Mouse (Mus musculus) lung, embryonic 16.5 days (tissue): ENCODE results near the gene Plagl1. TPM values are rescaled to one million over a fixed set of nuclear protein-coding genes. Genes with fewer than 3 reads are reported as not detected.

Experiments used
- ATAC-seq: fragments of 200-750 bp; cut with Nextera tagmentation; 2 replicates; pipeline ENCODE4 v1.8.0; 2017; ENCODE audit warnings: low read depth, mild to moderate bottlenecking, moderate library complexity
- H3K27ac ChIP-seq: fragments of 300-500 bp; sonication (generic); 2 replicates; pipeline ENCODE4 v1.5.1; 2014; ENCODE audit warnings: mild to moderate bottlenecking, control low read depth, low read length
- H3K27me3 ChIP-seq: fragments of 300-500 bp; sonication (generic); 2 replicates; pipeline ENCODE4 v1.6.1; 2014; ENCODE audit warnings: low read depth, low read length, mixed read lengths; ENCODE audit not compliant: control insufficient read depth, insufficient read depth
- H3K36me3 ChIP-seq: fragments of 300-500 bp; sonication (generic); 2 replicates; pipeline ENCODE4 v1.6.1; 2014; ENCODE audit warnings: low read length; ENCODE audit not compliant: control insufficient read depth, insufficient read depth
- H3K4me1 ChIP-seq: fragments of 300-500 bp; sonication (generic); replicated peaks from 2 replicates; pipeline ENCODE4 v1.6.1; 2014; ENCODE audit warnings: low read length, mixed read lengths; ENCODE audit not compliant: control insufficient read depth, insufficient read depth
- H3K4me2 ChIP-seq: fragments of 300-500 bp; sonication (generic); 2 replicates; pipeline ENCODE4 v1.6.1; 2014; ENCODE audit warnings: low read depth, low read length, control low read depth
- H3K4me3 ChIP-seq: fragments of 300-500 bp; sonication (generic); 2 replicates; pipeline ENCODE4 v1.5.1; 2014; ENCODE audit warnings: mild to moderate bottlenecking, low read length, control low read depth
- H3K9ac ChIP-seq: fragments of 300-500 bp; sonication (generic); 2 replicates; pipeline ENCODE4 v1.6.1; 2014; ENCODE audit warnings: low read length, control low read depth
- H3K9me3 ChIP-seq: fragments of 300-500 bp; sonication (generic); 2 replicates; pipeline ENCODE4 v1.6.1; 2016; ENCODE audit warnings: low read length; ENCODE audit not compliant: control insufficient read depth
- WGBS: fragments of 180-500 bp; shearing (Covaris S2); extraction: QIAGEN DNeasy Blood & Tissue Kit; methylation state at CpG from one replicate; pipeline ENCODE4 v1.1.7; 2014; 5-methylcytosine and 5-hydroxymethylcytosine counted together
- polyA plus RNA-seq: library from polyadenylated mRNA; unstranded; fragments of >200 nt; fragmentation: Nextera tagmentation; extraction: Ambion mirVana; gene quantifications from 2 replicates; pipeline ENCODE4 v1.2.1, GENCODE M21; 2015

The Plagl1 gene
- polyA plus RNA-seq, 1 experiment from 2014 or later = 145 TPM

DNA sequence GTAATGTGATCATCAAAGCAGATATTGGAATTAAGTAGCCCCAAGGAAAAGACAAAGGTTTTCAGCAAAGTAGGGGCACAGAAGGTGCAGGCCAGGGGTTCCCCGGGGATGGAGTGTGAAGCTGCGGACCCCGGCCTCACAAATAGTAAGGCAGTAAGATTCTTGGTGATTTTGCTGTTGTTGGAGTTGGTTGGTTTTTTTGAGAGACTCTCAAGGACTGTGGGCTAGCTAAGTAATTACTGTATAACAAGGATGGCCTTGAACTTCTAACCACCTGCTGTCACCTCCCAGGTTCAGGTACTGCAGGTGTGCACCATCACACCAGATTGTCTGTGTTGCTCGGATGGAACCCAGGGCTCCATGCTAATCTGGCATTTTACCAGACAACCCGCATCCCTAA, 30.9 kb upstream of the Plagl1 start:
- no peaks in the 10 kb centered on the region for H3K9me3 ChIP-seq
- no peaks in the 10 kb centered on the region for H3K27me3 ChIP-seq
- no peaks in the 10 kb centered on the region for H3K36me3 ChIP-seq
- WGBS = 85% methylated on average over 5 of the region's 5 CpGs
- H3K4me2 ChIP-seq = no peak overlapping the region
- H3K4me1 ChIP-seq = no peaks in the 10 kb centered on the region
- no peak for ATAC-seq
- no peak overlapping the region for H3K27ac ChIP-seq
- H3K4me3 ChIP-seq = no peak overlapping the region
- H3K9ac ChIP-seq = no peak overlapping the region

DNA sequence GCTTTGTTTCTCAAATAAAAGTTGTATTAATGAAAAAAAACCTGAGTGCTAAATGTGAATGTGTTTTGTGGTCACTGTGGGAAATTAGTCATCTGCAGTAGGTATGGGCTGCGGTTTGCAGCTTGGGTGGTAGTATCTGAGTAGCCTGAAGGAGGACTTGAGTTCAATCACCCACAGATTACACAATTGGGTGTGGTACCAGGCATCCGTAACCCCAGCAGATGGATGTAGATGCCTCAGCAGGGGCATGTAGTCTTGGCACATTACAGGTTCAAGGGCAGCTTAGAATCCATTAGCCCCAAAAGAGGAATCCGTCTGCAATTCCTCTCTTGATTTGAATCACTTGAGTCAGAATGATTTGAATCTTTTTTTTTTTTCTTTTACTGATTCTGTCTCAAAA, 25.0 kb upstream of the Plagl1 start:
- Histone ChIP-seq H3K4me2 (no peak overlapping the region), H3K27ac (no peak overlapping the region), H3K4me3 (no peak overlapping the region), H3K27me3 (no peaks in the 10 kb centered on the region), H3K9me3 (no peaks in the 10 kb centered on the region), H3K36me3 (no peaks in the 10 kb centered on the region), H3K4me1 (no peaks in the 10 kb centered on the region), H3K9ac (no peak overlapping the region)
- WGBS = 84% methylated on average over 3 of the region's 3 CpGs
- no peak for ATAC-seq

DNA sequence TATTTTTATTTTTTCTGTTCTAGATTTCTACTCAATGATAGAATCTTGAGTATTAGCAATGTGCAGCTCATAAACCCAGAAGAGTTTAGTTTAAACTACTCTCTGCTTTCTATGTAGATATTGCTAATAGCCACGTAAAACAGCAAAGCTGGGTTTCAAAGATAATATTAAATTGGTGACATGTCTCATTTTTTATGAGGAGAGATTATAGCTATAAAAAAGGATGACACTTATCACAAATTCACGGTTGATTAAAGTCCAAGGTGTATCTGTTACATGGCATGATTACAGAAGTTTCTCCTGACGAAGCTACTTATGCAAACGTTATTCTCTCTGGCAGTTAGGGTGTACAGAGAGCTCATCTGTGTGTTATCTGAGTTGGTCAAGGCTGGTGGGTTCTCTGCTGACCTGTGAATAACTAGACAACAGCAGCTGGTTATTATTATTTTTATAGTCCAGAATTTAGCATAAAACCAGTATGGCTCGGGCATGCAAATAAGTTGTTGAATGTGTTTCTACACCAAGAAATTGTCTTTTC, 20.6 kb upstream of the Plagl1 start:
- no peak overlapping the region for H3K9ac ChIP-seq
- no peak overlapping the region for H3K27ac ChIP-seq
- no peak overlapping the region for H3K4me2 ChIP-seq
- H3K4me1 ChIP-seq = no peaks in the 10 kb centered on the region
- H3K9me3 ChIP-seq = no peaks in the 10 kb centered on the region
- H3K27me3 ChIP-seq = no peaks in the 10 kb centered on the region
- no peaks in the 10 kb centered on the region for H3K36me3 ChIP-seq
- H3K4me3 ChIP-seq = no peak overlapping the region
- 75% methylated on average over 5 of the region's 5 CpGs for WGBS
- no peak for ATAC-seq

DNA sequence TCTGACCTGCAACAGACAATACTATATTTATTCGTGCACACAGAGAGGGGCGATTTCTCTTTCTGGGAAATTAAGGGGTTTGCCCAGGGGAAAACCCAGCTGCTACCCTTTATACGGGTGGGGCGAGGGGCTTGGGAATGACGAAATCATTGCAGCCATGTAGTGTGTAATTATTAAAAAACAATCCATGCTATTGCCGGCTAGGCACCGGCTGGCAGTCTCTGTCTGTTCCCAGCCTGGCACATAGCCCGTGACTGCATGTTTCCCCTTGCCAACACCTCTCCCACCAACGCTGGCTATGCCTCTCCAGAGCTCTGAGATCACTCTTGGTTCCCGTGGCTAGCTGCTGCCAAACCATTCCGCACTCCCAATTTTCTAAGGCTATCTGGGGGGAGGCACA, 15.6 kb upstream of the Plagl1 start:
- 83% methylated on average over 11 of the region's 11 CpGs for WGBS

DNA sequence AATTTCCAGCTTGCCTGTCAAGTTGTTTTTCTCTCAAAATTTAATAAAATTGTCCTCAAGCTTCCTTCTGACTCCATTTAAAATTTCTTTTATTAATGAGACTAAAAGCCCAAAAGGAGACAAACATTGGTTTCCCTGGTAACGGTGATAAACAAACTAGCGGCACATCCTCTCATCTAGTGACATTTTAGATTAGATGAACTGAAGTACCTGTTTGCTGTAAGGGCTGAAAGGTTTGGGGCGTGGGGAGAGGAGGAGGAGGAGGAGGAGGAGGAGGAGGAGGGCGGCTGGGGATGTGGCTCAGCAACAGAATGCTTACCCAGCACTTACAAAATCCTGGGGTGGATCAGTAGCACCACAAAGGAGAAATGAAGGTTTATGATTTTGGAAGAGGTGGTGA, 12.5 kb upstream of the Plagl1 start:
- H3K4me2 ChIP-seq = no peak overlapping the region
- H3K9ac ChIP-seq = no peak overlapping the region
- WGBS = 15% methylated on average over 4 of the region's 4 CpGs
- H3K4me3 ChIP-seq = no peak overlapping the region
- no peaks in the 10 kb centered on the region for H3K27me3 ChIP-seq
- no peak overlapping the region for H3K27ac ChIP-seq
- ATAC-seq = no peak
- H3K4me1 ChIP-seq = no peaks in the 10 kb centered on the region
- H3K9me3 ChIP-seq = no peaks in the 10 kb centered on the region
- no peaks in the 10 kb centered on the region for H3K36me3 ChIP-seq

More for the DNA sequence above, 15.6 kb upstream of the Plagl1 start:
- H3K9ac ChIP-seq = no peak overlapping the region
- no peak for ATAC-seq
- no peak overlapping the region for H3K27ac ChIP-seq
- no peaks in the 10 kb centered on the region for H3K36me3 ChIP-seq
- H3K4me1 ChIP-seq = no peaks in the 10 kb centered on the region
- no peak overlapping the region for H3K4me3 ChIP-seq
- H3K27me3 ChIP-seq = no peaks in the 10 kb centered on the region
- no peaks in the 10 kb centered on the region for H3K9me3 ChIP-seq
- no peak overlapping the region for H3K4me2 ChIP-seq

DNA sequence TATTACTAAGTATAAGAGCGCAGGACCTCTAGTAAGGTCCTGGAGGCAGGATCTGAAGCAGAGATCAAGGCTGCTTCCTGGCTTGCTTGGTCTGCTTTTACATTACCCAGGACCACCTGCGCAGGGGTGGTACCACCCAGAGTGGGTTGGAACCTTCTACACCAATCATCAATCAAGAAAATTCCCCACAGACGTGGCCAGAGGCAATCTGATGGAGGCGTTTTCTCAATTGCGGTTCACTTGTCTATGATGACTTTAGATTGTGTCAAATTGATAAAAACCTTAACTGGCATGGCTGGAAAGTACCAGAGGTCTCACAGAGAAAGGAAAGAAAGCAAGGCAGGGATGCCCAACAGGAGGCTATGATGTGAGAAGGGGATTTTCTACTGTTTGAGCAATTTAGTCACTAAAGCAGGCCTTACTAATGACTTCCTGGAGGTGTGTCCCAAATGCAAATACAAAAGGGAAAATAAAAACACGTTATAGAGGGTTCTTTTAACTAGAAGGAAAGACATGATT, 3.4 kb upstream of the Plagl1 start:
- no peak overlapping the region for H3K4me2 ChIP-seq
- H3K36me3 ChIP-seq = no peaks in the 10 kb centered on the region
- H3K4me3 ChIP-seq = no peak overlapping the region
- H3K9ac ChIP-seq = no peak overlapping the region
- H3K4me1 ChIP-seq = peaks cover 6% of the 10 kb centered on the region
- H3K27ac ChIP-seq = no peak overlapping the region
- H3K27me3 ChIP-seq = peaks cover 11% of the 10 kb centered on the region
- ATAC-seq = no peak
- no peaks in the 10 kb centered on the region for H3K9me3 ChIP-seq
- WGBS = 70% methylated on average over 6 of the region's 6 CpGs

DNA sequence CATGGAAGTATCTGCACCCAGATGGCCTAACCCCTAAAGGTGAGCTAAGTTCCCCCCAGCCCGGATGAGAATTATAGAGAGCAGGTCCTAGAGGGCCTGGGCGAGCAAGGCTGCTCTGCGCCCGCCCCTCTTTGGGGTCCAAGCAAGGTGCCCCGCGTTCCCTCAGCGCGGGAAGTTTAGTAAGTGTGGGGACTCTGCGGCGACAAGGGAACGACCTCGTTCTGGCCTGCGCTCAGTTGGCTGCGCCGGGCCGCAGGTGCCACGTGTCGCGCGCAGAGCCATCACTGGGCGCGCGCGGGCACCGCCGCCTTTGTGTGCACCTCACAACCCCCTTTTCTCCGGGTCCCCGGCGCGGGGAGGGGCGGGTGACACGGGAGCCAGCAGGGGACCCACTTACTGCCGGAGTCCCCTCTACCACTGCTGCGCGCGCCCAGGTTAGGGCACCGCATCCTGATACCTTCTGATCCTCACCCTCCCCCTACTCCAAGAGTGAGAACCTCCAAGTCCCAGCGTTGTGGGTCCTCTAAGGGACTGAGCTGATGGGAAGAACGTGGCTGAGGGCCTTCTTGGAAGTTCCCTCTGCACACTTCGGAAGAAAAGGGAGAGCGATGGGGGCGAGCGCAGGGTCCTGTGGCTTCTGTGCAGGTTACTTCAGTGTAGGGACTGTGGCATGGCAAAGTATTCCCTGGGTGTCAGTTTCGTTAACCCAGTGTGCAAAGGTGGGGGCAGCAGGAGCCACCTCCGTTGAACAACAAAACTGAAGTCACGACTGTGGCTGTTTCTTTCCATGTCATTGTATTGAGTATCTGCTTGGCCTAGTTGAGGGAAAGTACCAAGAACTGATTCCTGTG, 742 bp downstream of the Plagl1 start:
- H3K4me3 ChIP-seq = peak overlapping the region; percentile 36
- H3K9ac ChIP-seq = peak overlapping the region; percentile 8
- ATAC-seq = 0 out of 2 replicates have a peak, but pooled peaks have one; percentile 31
- 13% methylated on average over 46 of the region's 46 CpGs for WGBS
- H3K36me3 ChIP-seq = no peaks in the 10 kb centered on the region
- no peaks in the 10 kb centered on the region for H3K9me3 ChIP-seq
- H3K27ac ChIP-seq = no peak overlapping the region
- peaks cover 6% of the 10 kb centered on the region for H3K4me1 ChIP-seq
- peak overlapping the region; percentile 63 for H3K4me2 ChIP-seq
- peaks cover 14% of the 10 kb centered on the region for H3K27me3 ChIP-seq

DNA sequence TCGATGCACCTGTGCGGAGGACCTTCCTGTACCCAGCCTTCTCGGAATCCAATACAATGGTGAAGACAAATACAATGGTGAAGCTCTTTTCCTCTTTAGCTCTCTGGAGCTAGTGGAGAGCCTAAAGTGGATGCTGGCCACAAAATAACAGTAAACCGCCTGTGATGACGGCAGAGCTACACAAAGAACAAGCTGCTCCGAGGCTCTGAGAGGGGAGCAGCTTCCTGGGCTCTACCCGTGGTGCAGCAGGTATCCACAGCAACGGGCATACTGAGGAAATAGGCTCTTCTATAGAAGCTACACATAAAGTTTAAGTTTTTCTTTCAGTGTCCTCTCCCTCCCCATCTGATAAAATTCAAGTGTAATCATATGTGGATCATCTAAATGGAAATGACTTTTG, 2.1 kb downstream of the Plagl1 start:
- peaks cover 6% of the 10 kb centered on the region for H3K4me1 ChIP-seq
- 55% methylated on average over 8 of the region's 8 CpGs for WGBS
- no peak overlapping the region for H3K4me2 ChIP-seq
- H3K9ac ChIP-seq = no peak overlapping the region
- peaks cover 14% of the 10 kb centered on the region for H3K27me3 ChIP-seq
- ATAC-seq = no peak
- no peaks in the 10 kb centered on the region for H3K9me3 ChIP-seq
- no peak overlapping the region for H3K4me3 ChIP-seq
- no peak overlapping the region for H3K27ac ChIP-seq
- H3K36me3 ChIP-seq = no peaks in the 10 kb centered on the region

DNA sequence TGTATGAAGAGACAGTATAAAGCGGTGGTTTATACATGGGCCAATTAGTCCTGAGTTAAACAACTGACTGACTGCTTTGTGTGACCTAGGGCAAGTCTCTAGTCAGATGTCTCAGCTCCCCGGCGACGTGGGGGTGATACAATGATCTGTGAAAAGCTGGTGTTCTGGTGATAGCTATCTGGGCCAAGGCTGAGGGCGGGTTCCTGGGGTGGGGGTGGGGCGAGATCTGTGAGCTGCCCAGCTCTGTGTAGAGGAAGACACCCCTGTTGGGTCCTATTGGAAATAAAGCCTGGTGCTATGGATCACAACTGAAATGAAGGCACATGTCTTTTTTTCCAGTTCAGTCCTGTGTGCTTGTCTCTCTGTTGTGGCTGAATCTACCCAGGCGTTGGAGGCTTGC, 3.2 kb downstream of the Plagl1 start:
- ATAC-seq = no peak
- H3K4me2 ChIP-seq = no peak overlapping the region
- no peak overlapping the region for H3K27ac ChIP-seq
- no peaks in the 10 kb centered on the region for H3K9me3 ChIP-seq
- H3K4me1 ChIP-seq = peaks cover 6% of the 10 kb centered on the region
- H3K9ac ChIP-seq = no peak overlapping the region
- WGBS = 35% methylated on average over 7 of the region's 7 CpGs
- no peaks in the 10 kb centered on the region for H3K36me3 ChIP-seq
- H3K27me3 ChIP-seq = peaks cover 14% of the 10 kb centered on the region
- no peak overlapping the region for H3K4me3 ChIP-seq
